Mouse (Mus musculus) megakaryocyte, embryonic 14.5 days (primary cell): Measurements from ENCODE around the gene Cpsf7.

ENCODE experiments used
- FLI1 ChIP-seq: IDR thresholded peaks from 2 replicates; pipeline ENCODE4 v1.6.1; 2012; ENCODE audit warnings: low read length, inconsistent platforms, mixed read lengths
- GATA1 ChIP-seq: IDR thresholded peaks from 3 replicates; pipeline ENCODE4 v1.6.1; 2012; ENCODE audit warnings: mixed read lengths, low read length, inconsistent platforms, borderline replicate concordance

- TF ChIP-seq FLI1, result no peak
- TF ChIP-seq GATA1, result no peak
Observed at GRCm38 (mm10) chr19:10486264-10486738, 38.8 kb upstream of the Cpsf7 start.
